Mouse (Mus musculus) yolk sac, embryonic 10.5 days (tissue): Measurements from ENCODE around the gene Olfr1135.

Source experiments
- DNase-seq: peaks from one replicate; pipeline ENCODE4 v3.0.0-alpha.2; 2017; ENCODE audit warnings: low spot score

The Olfr1135 gene

DNA sequence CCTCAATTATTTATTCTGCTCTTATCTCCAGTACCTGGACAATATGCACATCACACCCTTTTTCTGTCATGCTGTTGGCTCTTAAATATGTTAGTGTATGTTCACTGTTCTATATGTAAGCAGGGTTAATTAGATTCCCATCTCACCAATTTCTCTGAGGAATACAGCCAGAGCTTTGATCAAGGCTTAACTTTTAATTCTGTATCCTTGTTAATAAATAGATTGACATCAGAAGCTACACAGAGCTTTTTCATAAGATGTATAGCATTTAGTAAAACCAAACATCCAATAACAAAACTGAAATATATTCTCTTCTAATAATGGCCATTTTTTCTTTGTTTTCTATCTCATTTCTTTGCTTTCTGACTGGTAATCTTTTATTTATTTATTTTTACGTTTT lies at the start of gene Olfr1135:
TSS of gene Olfr1135 (minus strand) at position 101 of the 400 bp plus-strand sequence.
- DNase-seq: no peak

DNA sequence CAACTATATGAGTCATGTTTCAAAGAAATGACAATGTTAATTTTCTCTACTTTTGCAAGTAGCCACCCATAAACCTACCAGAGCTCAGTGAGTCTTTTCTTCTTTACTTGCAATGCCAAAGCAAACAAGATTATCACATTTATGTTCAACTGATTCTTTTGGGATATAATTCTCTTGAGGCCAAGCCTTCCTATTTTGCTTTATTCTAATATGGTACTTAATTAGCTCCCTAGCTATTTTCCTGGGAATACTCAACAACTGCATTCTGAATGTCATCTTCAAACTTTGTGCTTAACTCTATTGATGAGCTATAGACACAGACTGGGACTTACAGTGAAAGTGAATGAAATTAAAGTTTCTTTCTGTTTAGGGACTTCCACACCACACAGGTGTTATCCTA lies 39.6 kb upstream of the Olfr1135 start, which contains the start of gene Olfr1137:
TSS of gene Olfr1137 (minus strand) at position 101 of the 400 bp plus-strand sequence.
- no peak for DNase-seq

- DNase-seq: no peak
Measured at GRCm38 (mm10) chr2:87693847-87694246, 20.4 kb upstream of the Olfr1135 start, which contains the start of gene Olfr1136. Gene Olfr1136, minus strand, starts transcription at chr2:87693947.

DNA sequence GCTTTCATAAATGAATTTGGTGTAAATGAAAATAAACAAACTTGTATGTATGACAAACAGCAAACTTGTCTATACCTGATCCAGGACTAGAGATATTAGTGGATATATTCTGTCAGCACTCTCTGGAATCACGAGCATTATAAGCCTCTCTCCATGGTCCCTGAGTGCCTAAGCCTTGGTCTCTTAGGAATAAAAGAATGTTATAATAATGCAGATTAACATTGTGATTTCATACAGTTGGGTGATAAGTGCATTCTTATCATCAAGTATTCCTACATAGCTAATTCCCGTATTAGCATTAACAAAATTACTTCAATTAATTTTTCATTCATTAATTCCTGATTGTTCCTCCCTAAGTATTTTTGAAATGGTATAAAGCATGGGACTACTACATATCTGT lies 15.1 kb downstream of the Olfr1135 start, which contains the start of gene Olfr1134:
TSS of gene Olfr1134 (minus strand) at position 101 of the 400 bp plus-strand sequence.
- DNase-seq: no peak

- no peak for DNase-seq
Measured at GRCm38 (mm10) chr2:87647274-87647673, 26.2 kb downstream of the Olfr1135 start, which contains the start of gene Olfr1133. Gene Olfr1133, minus strand, starts transcription at chr2:87647374.

DNA sequence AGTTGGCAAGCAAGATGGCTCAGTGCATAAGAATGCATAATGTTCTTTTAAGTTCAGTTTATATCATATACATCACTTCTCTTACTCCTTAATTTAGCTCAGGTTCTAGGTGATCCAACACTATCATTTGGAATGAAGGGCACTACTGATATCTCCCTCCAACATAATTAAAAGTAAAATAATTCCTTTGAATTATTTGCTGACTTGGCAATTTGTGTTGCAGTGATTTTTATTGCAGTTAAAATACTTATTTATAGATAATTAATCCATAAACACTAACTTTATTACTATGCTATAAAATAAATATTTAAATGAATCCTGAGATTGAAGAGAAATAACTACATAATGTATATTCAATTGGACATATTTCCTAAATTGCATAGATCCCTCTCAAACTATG lies 31.0 kb downstream of the Olfr1135 start:
- no peak for DNase-seq

GRCm38 (mm10) chr2:87637435-87637834 lies 36.0 kb downstream of the Olfr1135 start, which contains the start of gene Olfr1132:
Gene Olfr1132, minus strand, starts transcription at chr2:87637535.
- DNase-seq: no peak

DNA sequence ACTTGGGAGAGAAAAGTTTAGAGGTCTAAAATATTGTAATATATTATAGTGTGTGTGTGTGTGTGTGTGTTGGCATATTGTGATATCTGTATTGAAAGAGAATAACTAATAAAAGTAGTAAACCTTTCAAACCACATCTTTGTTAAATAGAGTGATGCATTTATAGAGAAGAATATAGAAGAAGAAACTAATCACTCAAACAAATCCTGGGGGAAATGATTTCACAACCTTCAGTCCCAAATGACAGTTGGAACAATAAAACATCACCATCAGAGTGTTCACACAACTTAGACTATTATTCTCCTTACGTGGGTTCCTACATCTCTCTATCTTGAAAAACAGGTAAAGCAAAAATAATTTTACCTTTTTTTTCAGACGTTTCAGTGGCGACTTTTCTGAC lies 46.7 kb downstream of the Olfr1135 start, which contains the start of gene Olfr1131:
TSS of gene Olfr1131 (plus strand) at position 301 of the 400 bp plus-strand sequence.
- DNase-seq: no peak
